Mouse (Mus musculus) liver, embryonic 11.5 days (tissue): ENCODE results near the gene Slc6a20a. TPM values are rescaled to one million over a fixed set of nuclear protein-coding genes. Genes with fewer than 3 reads are reported as not detected.
A peak's percentile ranks its signal among the peaks of the same experiment; 100 is the strongest.
"Not testable (repeated sequence)": the region's sequence is repeated elsewhere in the genome, so short reads cannot be mapped to it uniquely, and the experiment has no call there.

Experiments used
- ATAC-seq: fragments of 200-750 bp; cut with Nextera tagmentation; replicated peaks from 2 replicates; pipeline ENCODE4 v1.8.0; 2017; ENCODE audit warnings: moderate number of reproducible peaks, mild to moderate bottlenecking, moderate TSS enrichment, moderate library complexity; ENCODE audit not compliant: low FRiP score
- DNase-seq: peaks from one replicate; pipeline ENCODE4 v3.0.0-alpha.2; 2017; ENCODE audit warnings: low spot score
- H3K27ac ChIP-seq: fragments of 300-500 bp; sonication (generic); 2 replicates; pipeline ENCODE4 v1.5.1; 2014; ENCODE audit warnings: mild to moderate bottlenecking, low read depth, low read length, control low read depth
- H3K27me3 ChIP-seq: fragments of 300-500 bp; sonication (generic); replicated peaks from 2 replicates; pipeline ENCODE4 v1.6.1; 2014; ENCODE audit warnings: low read length, mixed read lengths; ENCODE audit not compliant: control insufficient read depth, insufficient read depth
- H3K36me3 ChIP-seq: fragments of 300-500 bp; sonication (generic); 2 replicates; pipeline ENCODE4 v1.6.1; 2014; ENCODE audit warnings: mild to moderate bottlenecking, low read length, moderate library complexity, mixed read lengths; ENCODE audit not compliant: control insufficient read depth, insufficient read depth
- H3K4me1 ChIP-seq: fragments of 300-500 bp; sonication (generic); replicated peaks from 2 replicates; pipeline ENCODE4 v1.6.1; 2014; ENCODE audit warnings: low read length, mixed read lengths; ENCODE audit not compliant: control insufficient read depth, insufficient read depth
- H3K4me2 ChIP-seq: fragments of 300-500 bp; sonication (generic); 2 replicates; pipeline ENCODE4 v1.6.1; 2014; ENCODE audit warnings: mild to moderate bottlenecking, control low read depth, moderate library complexity
- H3K4me3 ChIP-seq: fragments of 300-500 bp; sonication (generic); 2 replicates; pipeline ENCODE4 v1.5.1; 2014; ENCODE audit warnings: low read depth, low read length, control low read depth
- H3K9ac ChIP-seq: fragments of 300-500 bp; sonication (generic); 2 replicates; pipeline ENCODE4 v1.6.1; 2014; ENCODE audit warnings: low read depth, low read length, control low read depth
- H3K9me3 ChIP-seq: fragments of 300-500 bp; sonication (generic); 2 replicates; pipeline ENCODE4 v1.6.1; 2016; ENCODE audit warnings: low read length, inconsistent platforms, mixed read lengths; ENCODE audit not compliant: control insufficient read depth
- WGBS: fragments of 180-500 bp; shearing (Covaris S2); extraction: QIAGEN DNeasy Blood & Tissue Kit; methylation state at CpG from one replicate; pipeline ENCODE4 v1.1.7; 2014; 5-methylcytosine and 5-hydroxymethylcytosine counted together
- polyA plus RNA-seq: library from polyadenylated mRNA; unstranded; fragments of >200 nt; fragmentation: Nextera tagmentation; extraction: Ambion mirVana; gene quantifications from 2 replicates; pipeline ENCODE4 v1.2.1, GENCODE M21; 2014

Slc6a20a gene
- polyA plus RNA-seq, 1 experiment from 2014 or later, result 0.14 TPM

- Histone ChIP-seq H3K36me3 (peaks cover 3% of the 10 kb centered on the region; the same call in 1 of the 2 replicates), H3K9me3 (no peaks in the 10 kb centered on the region), H3K27me3 (no peaks in the 10 kb centered on the region), H3K4me1 (no peaks in the 10 kb centered on the region), H3K4me2 (no peak overlapping the region), H3K27ac (no peak overlapping the region), H3K4me3 (no peak overlapping the region), H3K9ac (no peak overlapping the region)
- ATAC-seq (no peak), DNase-seq (no peak)
- 85% methylated on average over 3 of the region's 3 CpGs for WGBS
Measured at GRCm38 (mm10) chr9:123695634-123696302, 17.1 kb upstream of the Slc6a20a start.

DNA sequence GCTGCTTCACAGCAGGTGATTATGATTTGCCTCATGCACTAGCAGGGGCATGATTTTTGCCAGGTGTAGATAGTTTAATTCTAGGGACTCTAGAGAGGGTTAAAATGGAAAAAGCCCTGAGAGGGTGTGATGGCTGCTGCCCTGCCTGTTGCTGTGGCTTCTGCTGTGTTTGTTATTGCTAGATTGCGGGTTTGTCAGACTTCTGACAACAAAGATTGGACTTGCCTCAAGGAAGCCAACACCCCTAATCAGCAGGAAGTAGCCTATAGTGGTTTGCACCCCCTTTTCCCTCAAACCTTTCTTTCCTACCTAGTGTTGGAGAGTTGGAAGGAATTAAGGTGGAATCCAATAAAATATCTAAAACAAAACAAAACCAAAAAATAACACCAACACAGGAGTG is 9.5 kb upstream of the Slc6a20a start:
- no peak overlapping the region for H3K9ac ChIP-seq
- no peaks in the 10 kb centered on the region for H3K27me3 ChIP-seq
- no peak overlapping the region for H3K4me3 ChIP-seq
- H3K27ac ChIP-seq, result no peak overlapping the region
- ATAC-seq (no peak), DNase-seq (no peak)
- no peak overlapping the region for H3K4me2 ChIP-seq
- WGBS, result 47% methylated on average over 1 of the region's 1 CpGs
- H3K36me3 ChIP-seq, result no peaks in the 10 kb centered on the region
- H3K4me1 ChIP-seq, result no peaks in the 10 kb centered on the region
- no peaks in the 10 kb centered on the region for H3K9me3 ChIP-seq

- WGBS, result 83% methylated on average over 5 of the region's 5 CpGs
- Histone ChIP-seq H3K9ac (no peak overlapping the region), H3K4me2 (no peak overlapping the region), H3K36me3 (no peaks in the 10 kb centered on the region), H3K4me3 (no peak overlapping the region), H3K4me1 (no peaks in the 10 kb centered on the region), H3K9me3 (no peaks in the 10 kb centered on the region), H3K27me3 (peaks cover 6% of the 10 kb centered on the region), H3K27ac (no peak overlapping the region)
- ATAC-seq, result no peak
- no peak for DNase-seq
Measured at GRCm38 (mm10) chr9:123686206-123686605, 7.5 kb upstream of the Slc6a20a start.

GRCm38 (mm10) chr9:123683704-123684103 is 5.0 kb upstream of the Slc6a20a start:
- Histone ChIP-seq H3K4me2 (no peak overlapping the region), H3K4me1 (peaks cover 2% of the 10 kb centered on the region; the same call in 1 of the 2 replicates), H3K9me3 (no peaks in the 10 kb centered on the region), H3K27me3 (peaks cover 18% of the 10 kb centered on the region), H3K9ac (no peak overlapping the region), H3K36me3 (no peaks in the 10 kb centered on the region), H3K27ac (no peak overlapping the region), H3K4me3 (no peak overlapping the region)
- WGBS, result 54% methylated on average over 3 of the region's 3 CpGs
- ATAC-seq (no peak), DNase-seq (no peak)

- Histone ChIP-seq H3K9ac (no peak overlapping the region), H3K36me3 (no peaks in the 10 kb centered on the region), H3K27ac (no peak overlapping the region), H3K4me1 (peaks cover 9% of the 10 kb centered on the region; the same call in 1 of the 2 replicates), H3K4me2 (peak overlapping the region; percentile 93; the same call in 1 of the 2 replicates), H3K4me3 (peak overlapping the region; percentile 56), H3K27me3 (peaks cover 53% of the 10 kb centered on the region), H3K9me3 (no peaks in the 10 kb centered on the region)
- WGBS, result 25% methylated on average over 2 of the region's 2 CpGs
- DNase-seq (no peak), ATAC-seq (no peak)
Measured at GRCm38 (mm10) chr9:123679198-123679597, 513 bp upstream of the Slc6a20a start.

DNA sequence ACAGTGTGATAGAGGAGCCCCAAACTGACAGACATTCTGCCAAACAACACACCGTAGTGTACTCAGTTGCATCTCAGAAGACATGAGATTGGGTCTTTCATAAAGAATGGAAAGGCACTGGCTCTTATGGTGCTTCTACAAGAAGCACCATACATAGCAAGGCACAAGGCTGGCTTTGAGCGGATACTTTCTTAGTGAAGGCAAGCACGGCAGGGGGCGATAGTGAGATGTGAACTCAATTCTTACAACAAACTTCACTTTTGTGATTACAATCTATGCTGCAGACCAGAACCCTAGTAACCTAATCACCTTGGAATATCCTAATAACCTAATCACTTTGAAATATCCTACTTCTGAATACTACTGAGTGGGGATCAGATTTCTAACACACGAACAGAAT is 13.0 kb downstream of the Slc6a20a start:
- Histone ChIP-seq H3K9ac (no peak overlapping the region), H3K4me1 (no peaks in the 10 kb centered on the region), H3K27me3 (no peaks in the 10 kb centered on the region), H3K27ac (no peak overlapping the region), H3K4me2 (no peak overlapping the region), H3K36me3 (no peaks in the 10 kb centered on the region), H3K9me3 (no peaks in the 10 kb centered on the region), H3K4me3 (no peak overlapping the region)
- WGBS, result 40% methylated on average over 5 of the region's 5 CpGs
- DNase-seq, result no peak
- ATAC-seq, result no peak; the same call in 1 of the 2 replicates

DNA sequence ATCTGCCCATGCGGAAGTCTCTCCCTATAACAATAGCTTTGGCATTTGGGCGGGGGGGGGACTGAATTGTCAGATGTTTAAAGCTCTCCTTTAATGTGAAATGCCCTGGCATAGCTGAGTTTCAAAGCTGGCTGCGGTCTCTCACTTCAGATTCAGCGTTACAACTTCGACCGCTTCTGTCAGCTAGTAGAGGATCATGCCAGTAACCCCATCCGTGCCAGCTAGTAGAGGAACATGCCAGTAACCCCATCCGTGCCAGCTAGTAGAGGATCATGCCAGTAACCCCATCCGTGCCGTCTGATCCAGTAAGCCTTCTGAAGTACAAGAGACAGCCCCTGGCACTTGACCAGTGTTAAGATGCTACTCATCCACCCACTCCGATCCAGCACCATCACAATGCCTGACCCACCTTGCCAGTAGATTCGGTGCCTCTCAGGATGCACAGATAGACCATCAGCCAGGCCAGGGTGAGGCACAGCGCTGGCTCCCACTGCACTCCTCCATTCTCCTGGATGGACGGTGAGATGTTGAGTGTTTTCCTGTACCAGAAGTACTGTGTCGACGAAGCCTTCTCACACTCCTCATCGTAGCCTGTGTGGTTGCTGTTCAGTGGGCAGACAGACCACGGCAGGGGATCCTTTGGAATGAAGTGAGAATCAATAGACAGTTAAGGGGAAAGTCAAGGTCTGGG is 18.6 kb downstream of the Slc6a20a start:
- H3K27ac ChIP-seq, H3K4me2 ChIP-seq, DNase-seq, H3K27me3 ChIP-seq, ATAC-seq, H3K9me3 ChIP-seq, H3K9ac ChIP-seq, H3K4me3 ChIP-seq, H3K36me3 ChIP-seq, H3K4me1 ChIP-seq: not testable (repeated sequence)
- 83% methylated on average over 17 of the region's 18 CpGs for WGBS

- no peak for ATAC-seq
- no peak for DNase-seq
- Histone ChIP-seq H3K4me1 (no peaks in the 10 kb centered on the region), H3K36me3 (no peaks in the 10 kb centered on the region), H3K9me3 (no peaks in the 10 kb centered on the region), H3K4me2 (no peak overlapping the region), H3K4me3 (no peak overlapping the region), H3K9ac (no peak overlapping the region), H3K27me3 (no peaks in the 10 kb centered on the region), H3K27ac (no peak overlapping the region)
Measured at GRCm38 (mm10) chr9:123658981-123659380, 19.7 kb downstream of the Slc6a20a start.

DNA sequence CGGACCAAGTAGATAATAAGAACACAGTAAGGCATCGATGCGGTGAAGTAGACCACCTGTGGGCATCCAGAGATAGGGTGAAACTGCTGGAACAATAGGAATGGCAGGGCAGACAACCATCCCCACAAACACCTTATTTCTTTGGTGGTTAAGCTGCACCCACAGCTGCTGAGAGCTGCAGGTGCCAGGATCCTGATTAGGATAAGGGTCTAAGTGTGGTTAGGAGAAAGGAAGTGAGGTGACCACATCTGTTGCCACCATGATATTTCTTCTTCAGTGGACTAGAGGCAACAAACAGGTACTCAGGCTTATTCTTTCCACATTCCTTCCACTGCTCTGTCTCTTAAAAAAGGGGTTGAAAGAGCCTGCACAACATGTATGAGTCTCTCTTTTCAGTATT is 21.2 kb downstream of the Slc6a20a start:
- no peak overlapping the region for H3K4me2 ChIP-seq
- H3K36me3 ChIP-seq, result no peaks in the 10 kb centered on the region
- DNase-seq, result no peak
- no peaks in the 10 kb centered on the region for H3K27me3 ChIP-seq
- H3K4me1 ChIP-seq, result no peaks in the 10 kb centered on the region
- no peaks in the 10 kb centered on the region for H3K9me3 ChIP-seq
- H3K9ac ChIP-seq, result no peak overlapping the region
- no peak for ATAC-seq
- no peak overlapping the region for H3K4me3 ChIP-seq
- H3K27ac ChIP-seq, result no peak overlapping the region
- WGBS, result 43% methylated on average over 3 of the region's 3 CpGs
